Mouse (Mus musculus): ENCODE results near the gene C2cd4a. TPM values are rescaled to one million over a fixed set of nuclear protein-coding genes. Genes with fewer than 3 reads are reported as not detected.

C2cd4a gene
- polyA plus RNA-seq, 1 experiment from 2014 or later, result 0.46 TPM

- Histone ChIP-seq H3K27ac (ENCODE audit: low read depth, low read length) (no peak overlapping the region), H3K9ac (ENCODE audit: low read depth, low read length) (no peak overlapping the region), H3K27me3 (replicated peaks; ENCODE audit: control insufficient read depth, insufficient read depth, low read length) (no peaks in the 10 kb centered on the region), H3K4me2 (ENCODE audit: low read length) (no peak overlapping the region), H3K4me3 (ENCODE audit: low read length) (no peak overlapping the region), H3K9me3 (ENCODE audit: control insufficient read depth, low read length) (no peaks in the 10 kb centered on the region), H3K4me1 (ENCODE audit: control insufficient read depth, insufficient read depth, low read depth, low read length) (peaks cover 12% of the 10 kb centered on the region), H3K36me3 (ENCODE audit: control insufficient read depth, insufficient read depth, low read length) (no peaks in the 10 kb centered on the region)
- ATAC-seq, result no peak
- WGBS, result 53% methylated on average over 14 of the region's 14 CpGs
Observed at GRCm38 (mm10) chr9:67799078-67799819, 32.9 kb downstream of the C2cd4a start.

GRCm38 (mm10) chr9:67795205-67795675 is 36.9 kb downstream of the C2cd4a start:
- 18% methylated on average over 14 of the region's 14 CpGs for WGBS
- Histone ChIP-seq H3K27ac (ENCODE audit: low read depth, low read length) (peak overlapping the region; percentile 63), H3K4me1 (ENCODE audit: control insufficient read depth, insufficient read depth, low read depth, low read length) (peaks cover 12% of the 10 kb centered on the region), H3K4me2 (ENCODE audit: low read length) (peak overlapping the region; percentile 52), H3K27me3 (replicated peaks; ENCODE audit: control insufficient read depth, insufficient read depth, low read length) (no peaks in the 10 kb centered on the region), H3K36me3 (ENCODE audit: control insufficient read depth, insufficient read depth, low read length) (no peaks in the 10 kb centered on the region), H3K4me3 (ENCODE audit: low read length) (no peak overlapping the region), H3K9ac (ENCODE audit: low read depth, low read length) (no peak overlapping the region), H3K9me3 (ENCODE audit: control insufficient read depth, low read length) (no peaks in the 10 kb centered on the region)
- ATAC-seq, result peak; percentile 79

DNA sequence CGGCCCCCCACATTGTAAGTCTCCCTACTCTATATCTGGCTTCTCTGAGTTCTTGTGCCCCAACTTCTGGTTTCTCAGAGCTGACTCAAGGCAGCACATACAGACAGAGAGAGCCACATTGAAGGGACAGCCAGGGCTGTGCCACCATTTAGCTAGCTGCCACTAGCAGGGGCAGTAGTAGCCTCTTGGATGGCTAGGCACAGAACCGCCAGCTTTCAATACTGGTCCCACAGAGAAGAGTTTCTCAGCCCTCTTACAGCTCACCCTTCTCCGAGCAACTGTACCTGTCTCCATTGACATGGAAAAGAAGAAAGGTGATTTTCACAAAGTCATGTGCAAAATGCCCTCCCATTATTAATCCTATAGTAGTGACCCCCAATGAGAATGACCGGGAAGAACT is 37.5 kb downstream of the C2cd4a start:
- H3K27ac ChIP-seq (ENCODE audit: low read depth, low read length), result no peak overlapping the region
- H3K4me1 ChIP-seq (ENCODE audit: control insufficient read depth, insufficient read depth, low read depth, low read length), result peaks cover 12% of the 10 kb centered on the region
- no peaks in the 10 kb centered on the region for H3K36me3 ChIP-seq (ENCODE audit: control insufficient read depth, insufficient read depth, low read length)
- H3K9me3 ChIP-seq (ENCODE audit: control insufficient read depth, low read length), result no peaks in the 10 kb centered on the region
- H3K9ac ChIP-seq (ENCODE audit: low read depth, low read length), result no peak overlapping the region
- H3K4me2 ChIP-seq (ENCODE audit: low read length), result no peak overlapping the region
- no peak overlapping the region for H3K4me3 ChIP-seq (ENCODE audit: low read length)
- 79% methylated on average over 4 of the region's 4 CpGs for WGBS
- H3K27me3 ChIP-seq (replicated peaks; ENCODE audit: control insufficient read depth, insufficient read depth, low read length), result no peaks in the 10 kb centered on the region
- no peak for ATAC-seq

DNA sequence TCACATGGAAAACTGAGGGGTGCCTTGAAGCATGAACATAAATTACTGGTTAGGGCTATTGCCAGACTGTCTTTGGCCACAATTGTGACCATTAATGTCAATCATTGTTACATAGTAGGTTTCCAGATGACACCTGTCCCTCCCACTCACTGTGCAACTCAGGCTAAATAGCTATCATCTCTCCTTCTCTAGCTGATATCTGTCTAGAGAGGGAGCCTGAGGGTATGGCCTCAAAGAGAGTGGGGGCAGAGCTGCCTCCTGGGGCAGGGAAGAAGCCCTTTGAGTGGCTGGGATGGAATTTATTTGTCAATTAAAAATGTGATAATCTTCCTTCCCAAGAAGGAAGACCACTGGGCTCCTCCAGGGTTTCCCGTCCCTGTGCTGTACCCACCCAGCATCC is 37.9 kb downstream of the C2cd4a start:
- no peaks in the 10 kb centered on the region for H3K9me3 ChIP-seq (ENCODE audit: control insufficient read depth, low read length)
- no peak for ATAC-seq
- no peak overlapping the region for H3K4me3 ChIP-seq (ENCODE audit: low read length)
- H3K36me3 ChIP-seq (ENCODE audit: control insufficient read depth, insufficient read depth, low read length), result no peaks in the 10 kb centered on the region
- no peaks in the 10 kb centered on the region for H3K27me3 ChIP-seq (replicated peaks; ENCODE audit: control insufficient read depth, insufficient read depth, low read length)
- H3K4me1 ChIP-seq (ENCODE audit: control insufficient read depth, insufficient read depth, low read depth, low read length), result peaks cover 12% of the 10 kb centered on the region
- H3K4me2 ChIP-seq (ENCODE audit: low read length), result no peak overlapping the region
- H3K9ac ChIP-seq (ENCODE audit: low read depth, low read length), result no peak overlapping the region
- H3K27ac ChIP-seq (ENCODE audit: low read depth, low read length), result no peak overlapping the region
- WGBS, result 43% methylated on average over 1 of the region's 1 CpGs

DNA sequence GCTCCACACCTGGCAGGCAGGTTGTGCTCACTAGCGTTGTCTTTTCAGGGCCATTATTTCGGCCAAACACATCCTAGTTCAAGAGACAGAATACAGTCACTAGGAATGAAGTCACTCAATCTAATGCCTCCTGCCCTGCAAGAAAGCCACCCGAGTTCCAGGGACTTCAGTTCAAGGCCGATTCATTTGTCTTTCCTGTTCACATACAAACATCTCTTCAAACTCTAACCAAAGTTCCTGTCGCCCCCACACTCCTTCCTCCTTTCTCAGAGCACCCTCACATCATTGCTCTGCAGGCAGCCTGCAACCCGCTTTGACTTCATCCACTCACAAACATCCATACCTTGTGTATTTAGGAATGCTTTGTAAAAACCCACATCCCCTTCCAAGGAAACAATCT is 38.6 kb downstream of the C2cd4a start:
- no peak for ATAC-seq
- Histone ChIP-seq H3K36me3 (ENCODE audit: control insufficient read depth, insufficient read depth, low read length) (no peaks in the 10 kb centered on the region), H3K27me3 (replicated peaks; ENCODE audit: control insufficient read depth, insufficient read depth, low read length) (no peaks in the 10 kb centered on the region), H3K4me2 (ENCODE audit: low read length) (no peak overlapping the region), H3K9me3 (ENCODE audit: control insufficient read depth, low read length) (no peaks in the 10 kb centered on the region), H3K4me1 (ENCODE audit: control insufficient read depth, insufficient read depth, low read depth, low read length) (peaks cover 12% of the 10 kb centered on the region), H3K27ac (ENCODE audit: low read depth, low read length) (no peak overlapping the region), H3K9ac (ENCODE audit: low read depth, low read length) (no peak overlapping the region), H3K4me3 (ENCODE audit: low read length) (no peak overlapping the region)
- WGBS, result 83% methylated on average over 6 of the region's 6 CpGs

DNA sequence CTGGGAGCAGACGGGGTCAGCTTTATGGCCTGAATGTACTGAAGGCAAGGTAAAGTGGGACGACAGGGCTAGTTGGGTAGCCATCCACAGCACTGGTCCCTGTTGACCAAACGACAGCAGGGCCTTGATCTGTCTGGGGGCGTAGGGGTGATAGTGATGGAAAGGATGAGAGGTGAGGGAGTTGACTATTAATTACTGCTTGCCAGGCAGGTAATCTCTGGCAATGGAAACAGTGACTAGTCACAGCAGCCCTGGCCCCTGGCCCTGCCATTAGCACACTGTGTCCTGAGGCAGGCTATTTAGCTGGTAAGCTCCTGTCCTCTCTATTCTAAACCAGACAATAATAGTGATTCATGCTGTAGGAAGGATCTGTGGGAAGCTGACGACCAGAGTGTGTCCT is 39.7 kb downstream of the C2cd4a start:
- no peak overlapping the region for H3K27ac ChIP-seq (ENCODE audit: low read depth, low read length)
- H3K9ac ChIP-seq (ENCODE audit: low read depth, low read length), result no peak overlapping the region
- H3K27me3 ChIP-seq (replicated peaks; ENCODE audit: control insufficient read depth, insufficient read depth, low read length), result no peaks in the 10 kb centered on the region
- H3K4me1 ChIP-seq (ENCODE audit: control insufficient read depth, insufficient read depth, low read depth, low read length), result peaks cover 12% of the 10 kb centered on the region
- ATAC-seq, result no peak
- 69% methylated on average over 5 of the region's 5 CpGs for WGBS
- H3K9me3 ChIP-seq (ENCODE audit: control insufficient read depth, low read length), result no peaks in the 10 kb centered on the region
- H3K4me2 ChIP-seq (ENCODE audit: low read length), result no peak overlapping the region
- no peaks in the 10 kb centered on the region for H3K36me3 ChIP-seq (ENCODE audit: control insufficient read depth, insufficient read depth, low read length)
- H3K4me3 ChIP-seq (ENCODE audit: low read length), result no peak overlapping the region

- H3K27ac ChIP-seq (ENCODE audit: low read depth, low read length), result no peak overlapping the region
- H3K4me1 ChIP-seq (ENCODE audit: control insufficient read depth, insufficient read depth, low read depth, low read length), result no peaks in the 10 kb centered on the region
- H3K9ac ChIP-seq (ENCODE audit: low read depth, low read length), result no peak overlapping the region
- 52% methylated on average over 6 of the region's 6 CpGs for WGBS
- no peaks in the 10 kb centered on the region; the same call in 1 of the 2 replicates for H3K9me3 ChIP-seq (ENCODE audit: control insufficient read depth, low read length)
- no peaks in the 10 kb centered on the region for H3K36me3 ChIP-seq (ENCODE audit: control insufficient read depth, insufficient read depth, low read length)
- no peak overlapping the region for H3K4me2 ChIP-seq (ENCODE audit: low read length)
- H3K4me3 ChIP-seq (ENCODE audit: low read length), result no peak overlapping the region
- no peaks in the 10 kb centered on the region for H3K27me3 ChIP-seq (replicated peaks; ENCODE audit: control insufficient read depth, insufficient read depth, low read length)
- ATAC-seq, result no peak
Observed at GRCm38 (mm10) chr9:67787671-67788070, 44.5 kb downstream of the C2cd4a start.

- no peak for ATAC-seq
- H3K9me3 ChIP-seq (ENCODE audit: control insufficient read depth, low read length), result no peaks in the 10 kb centered on the region; the same call in 1 of the 2 replicates
- WGBS, result 94% methylated on average over 7 of the region's 7 CpGs
- H3K4me1 ChIP-seq (ENCODE audit: control insufficient read depth, insufficient read depth, low read depth, low read length), result no peaks in the 10 kb centered on the region
- no peak overlapping the region for H3K27ac ChIP-seq (ENCODE audit: low read depth, low read length)
- no peak overlapping the region for H3K4me2 ChIP-seq (ENCODE audit: low read length)
- no peak overlapping the region for H3K4me3 ChIP-seq (ENCODE audit: low read length)
- no peaks in the 10 kb centered on the region for H3K36me3 ChIP-seq (ENCODE audit: control insufficient read depth, insufficient read depth, low read length)
- H3K9ac ChIP-seq (ENCODE audit: low read depth, low read length), result no peak overlapping the region
- no peaks in the 10 kb centered on the region for H3K27me3 ChIP-seq (replicated peaks; ENCODE audit: control insufficient read depth, insufficient read depth, low read length)
Observed at GRCm38 (mm10) chr9:67786311-67786710, 45.8 kb downstream of the C2cd4a start.

DNA sequence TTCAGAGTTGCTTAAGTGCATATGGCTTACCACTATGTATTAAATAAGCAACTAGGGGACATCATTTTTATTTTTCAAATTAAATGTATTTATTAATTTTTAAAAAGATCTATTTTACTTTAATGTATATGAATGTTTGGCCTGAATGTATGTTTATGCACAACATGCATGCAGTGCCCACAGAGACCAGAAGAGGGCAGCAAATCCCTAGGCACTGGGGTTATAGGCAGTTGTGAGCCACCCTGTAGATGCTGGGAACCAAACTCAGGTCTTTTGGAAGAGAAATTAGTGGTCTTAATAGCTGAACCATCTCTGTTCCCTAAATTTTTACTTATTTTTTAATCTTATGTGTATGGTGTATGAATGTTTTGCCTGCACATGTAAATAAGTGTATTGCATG is 48.2 kb downstream of the C2cd4a start:
- H3K27ac ChIP-seq (ENCODE audit: low read depth, low read length), result no peak overlapping the region
- H3K36me3 ChIP-seq (ENCODE audit: control insufficient read depth, insufficient read depth, low read length), result no peaks in the 10 kb centered on the region
- H3K9ac ChIP-seq (ENCODE audit: low read depth, low read length), result no peak overlapping the region
- H3K27me3 ChIP-seq (replicated peaks; ENCODE audit: control insufficient read depth, insufficient read depth, low read length), result no peaks in the 10 kb centered on the region
- no peak overlapping the region for H3K4me3 ChIP-seq (ENCODE audit: low read length)
- no peak overlapping the region for H3K4me2 ChIP-seq (ENCODE audit: low read length)
- ATAC-seq, result no peak
- H3K4me1 ChIP-seq (ENCODE audit: control insufficient read depth, insufficient read depth, low read depth, low read length), result no peaks in the 10 kb centered on the region
- H3K9me3 ChIP-seq (ENCODE audit: control insufficient read depth, low read length), result no peaks in the 10 kb centered on the region; the same call in 1 of the 2 replicates
